Comparison of ENCODE assay signal across 25 mouse cellular contexts in the genomic region with DNA sequence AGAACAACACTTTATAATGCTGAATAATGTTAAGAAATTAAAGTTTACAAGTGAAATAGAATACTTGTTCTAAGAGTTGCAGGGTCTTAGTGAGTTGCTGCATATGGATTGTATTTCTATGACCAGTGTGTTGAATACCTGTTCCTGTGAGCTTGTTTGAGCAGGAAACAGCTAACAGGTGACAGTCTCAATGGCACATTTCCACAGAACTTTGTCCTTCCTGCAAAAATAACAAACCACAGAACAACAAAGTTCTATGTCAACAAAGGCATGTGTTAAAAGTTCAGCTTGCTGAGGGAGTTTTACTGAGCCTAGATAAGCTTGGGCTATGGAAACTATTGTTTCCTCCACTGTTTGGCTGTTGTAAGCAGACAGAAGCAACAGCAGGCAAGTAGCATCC.
DNase-seq lines count a peak whose midpoint lies in the region; ATAC-seq and TF ChIP-seq lines count a peak whose summit lies in the region.
"Had no signal": no experiment of that assay in that cellular context is flagged by ENCODE, and none has a peak within 500 bp of the region (broad histone marks: within the 10 kb centered on the region; RNA-seq: fewer than 3 reads in every experiment).

No protein-coding gene starts in this region.

- H3K36me3 ChIP-seq in kidney, adult 2 months (ENCODE audit: control insufficient read depth, insufficient read depth, low read length): no peaks in the 10 kb centered on the region
- no peaks in the 10 kb centered on the region for H3K36me3 ChIP-seq in kidney, embryonic 15.5 days
- H3K36me3 ChIP-seq in liver, adult 2 months (ENCODE audit: control insufficient read depth, insufficient read depth, low read length): no peaks in the 10 kb centered on the region
- H3K36me3 ChIP-seq in liver, postnatal 0 days (replicated peaks; ENCODE audit: insufficient read depth, low read length): no peaks in the 10 kb centered on the region
- H3K36me3 ChIP-seq: embryonic facial prominence, embryonic 12.5 days; embryonic facial prominence, embryonic 15.5 days; G1E; hindbrain, embryonic 12.5 days; hindbrain, embryonic 15.5 days had no signal

- H3K9ac ChIP-seq in kidney, embryonic 15.5 days: no peak overlapping the region
- peak overlapping the region; percentile 12; the same call in 1 of the 2 replicates for H3K9ac ChIP-seq in liver, adult 2 months (ENCODE audit: low read depth, low read length)
- H3K9ac ChIP-seq in liver, postnatal 0 days (replicated peaks): no peak overlapping the region
- H3K9ac ChIP-seq: embryonic facial prominence, embryonic 12.5 days; embryonic facial prominence, embryonic 15.5 days; forebrain, postnatal 0 days; hindbrain, embryonic 12.5 days; hindbrain, embryonic 15.5 days had no signal

- H3K27ac ChIP-seq in kidney, adult 2 months (ENCODE audit: insufficient read depth, low read depth, low read length): no peak overlapping the region
- no peak overlapping the region for H3K27ac ChIP-seq in kidney, embryonic 15.5 days
- H3K27ac ChIP-seq in liver, adult 2 months (replicated peaks; ENCODE audit: insufficient read depth, low read depth, low read length): peak overlapping the region; percentile 87
- H3K27ac ChIP-seq in liver, postnatal 0 days (ENCODE audit: low read depth): no peak overlapping the region
- H3K27ac ChIP-seq: embryonic facial prominence, embryonic 12.5 days; embryonic facial prominence, embryonic 15.5 days; gastrocnemius, adult 2 months; hindbrain, embryonic 12.5 days; hindbrain, embryonic 15.5 days had no signal

- H3K79me2 ChIP-seq in liver, adult 2 months (ENCODE audit: control insufficient read depth, insufficient read depth, low read length): no peaks in the 10 kb centered on the region

- H3K4me1 ChIP-seq in kidney, adult 2 months (ENCODE audit: control insufficient read depth, insufficient read depth, low read length): no peaks in the 10 kb centered on the region
- no peaks in the 10 kb centered on the region for H3K4me1 ChIP-seq in kidney, embryonic 15.5 days
- peaks cover 3% of the 10 kb centered on the region; the same call in 1 of the 2 replicates for H3K4me1 ChIP-seq in liver, adult 2 months (ENCODE audit: control insufficient read depth, insufficient read depth, low read length)
- H3K4me1 ChIP-seq in liver, postnatal 0 days (ENCODE audit: insufficient read depth): no peaks in the 10 kb centered on the region
- H3K4me1 ChIP-seq: embryonic facial prominence, embryonic 12.5 days; embryonic facial prominence, embryonic 15.5 days; hindbrain, embryonic 12.5 days; hindbrain, embryonic 15.5 days had no signal

- no peak for TF ChIP-seq EP300 in liver, postnatal 0 days (IDR thresholded peaks at IDR 0.05; ENCODE audit: low read depth)

- peak; percentile 40 for DNase-seq in kidney, adult 2 months
- no peak for DNase-seq in kidney, postnatal 25 days
- DNase-seq in kidney, postnatal 36 days: peak; percentile 1 to 5
- DNase-seq in liver, adult 2 months (ENCODE audit: extremely low read depth, low read depth, low spot score): peak; percentile 97
- DNase-seq in liver, postnatal 0 days: no peak
- DNase-seq in ES-CJ7 (ENCODE audit: low read depth, low spot score): peak; percentile 3
- DNase-seq in cerebellum, postnatal 14 days: no peak
- DNase-seq: adrenal gland, postnatal 10 days; adrenal gland, postnatal 36 days; cerebellum, adult 18-20 months; cerebellum, adult 9-10 months; cerebellum, postnatal 25 days; forebrain, postnatal 0 days; gastrocnemius, adult 2 months; gastrocnemius, postnatal 14 days; heart, adult 11 months had no signal

- H3K27me3 ChIP-seq in kidney, adult 2 months (replicated peaks; ENCODE audit: control insufficient read depth, insufficient read depth, low read length): no peaks in the 10 kb centered on the region
- no peaks in the 10 kb centered on the region for H3K27me3 ChIP-seq in kidney, embryonic 15.5 days
- no peaks in the 10 kb centered on the region for H3K27me3 ChIP-seq in liver, adult 2 months (ENCODE audit: control insufficient read depth, insufficient read depth, low read length)
- no peaks in the 10 kb centered on the region for H3K27me3 ChIP-seq in liver, postnatal 0 days (ENCODE audit: insufficient read depth, low read length)
- H3K27me3 ChIP-seq: embryonic facial prominence, embryonic 12.5 days; embryonic facial prominence, embryonic 15.5 days; hindbrain, embryonic 12.5 days; hindbrain, embryonic 15.5 days; Patski had no signal

- no peak for ATAC-seq in kidney, embryonic 15.5 days (replicated peaks; ENCODE audit: low FRiP score)
- ATAC-seq in liver, postnatal 0 days: no peak
- ATAC-seq: forebrain, embryonic 14.5 days; forebrain, postnatal 0 days; Patski had no signal

- TF ChIP-seq CTCF in kidney, adult 2 months (conservative IDR thresholded peaks at IDR 0.05; ENCODE audit: insufficient read depth, insufficient read length, low read depth, low read length): no peak
- no peak for TF ChIP-seq CTCF in liver, adult 2 months (IDR thresholded peaks at IDR 0.05; ENCODE audit: low read depth, low read length)
- TF ChIP-seq CTCF in liver, postnatal 0 days (IDR thresholded peaks at IDR 0.05; ENCODE audit: low read depth): no peak

- TF ChIP-seq POLR2A in kidney, adult 2 months (IDR thresholded peaks at IDR 0.05; ENCODE audit: low read depth, low read length): no peak
- TF ChIP-seq POLR2A in liver, adult 2 months (IDR thresholded peaks at IDR 0.05; ENCODE audit: extremely low read depth, insufficient read depth, low read length): no peak

- H3K4me3 ChIP-seq in kidney, adult 2 months (ENCODE audit: insufficient read depth, low read depth, low read length): no peak overlapping the region
- no peak overlapping the region for H3K4me3 ChIP-seq in kidney, embryonic 15.5 days (replicated peaks)
- no peak overlapping the region for H3K4me3 ChIP-seq in liver, adult 2 months (ENCODE audit: insufficient read depth, low read depth, low read length)
- no peak overlapping the region for H3K4me3 ChIP-seq in liver, postnatal 0 days (ENCODE audit: low read depth, low read length)
- H3K4me3 ChIP-seq: embryonic facial prominence, embryonic 12.5 days; embryonic facial prominence, embryonic 15.5 days; gastrocnemius, adult 2 months; hindbrain, embryonic 12.5 days; hindbrain, embryonic 15.5 days had no signal

- no peaks in the 10 kb centered on the region for H3K9me3 ChIP-seq in kidney, embryonic 15.5 days (replicated peaks)
- H3K9me3 ChIP-seq in liver, postnatal 0 days (ENCODE audit: low read length): no peaks in the 10 kb centered on the region
- H3K9me3 ChIP-seq: embryonic facial prominence, embryonic 12.5 days; embryonic facial prominence, embryonic 15.5 days; hindbrain, embryonic 12.5 days; hindbrain, embryonic 15.5 days had no signal

- H3K4me2 ChIP-seq in kidney, embryonic 15.5 days: no peak overlapping the region
- H3K4me2 ChIP-seq in liver, postnatal 0 days (ENCODE audit: low read depth, low read length): no peak overlapping the region
- H3K4me2 ChIP-seq: embryonic facial prominence, embryonic 12.5 days; embryonic facial prominence, embryonic 15.5 days; heart, embryonic 11.5 days; hindbrain, embryonic 12.5 days; hindbrain, embryonic 15.5 days had no signal

Comparison
In these comparisons a context has a peak if more than half of its experiments do, and no peak if none do; other contexts are left out.
1. DNase-seq: peak in kidney, adult 2 months (single experiment), kidney, postnatal 36 days (2 of 2), liver, adult 2 months (single experiment) and ES-CJ7 (single experiment); none in kidney, postnatal 25 days (0 of 2), liver, postnatal 0 days (single experiment) and cerebellum, postnatal 14 days (0 of 2).